Mouse (Mus musculus) heart, postnatal 0 days (tissue): ENCODE measurements around the gene Rassf5.

Experiments
- CTCF ChIP-seq: IDR thresholded peaks from 2 replicates; pipeline ENCODE4 v1.5.1; 2016; ENCODE audit warnings: antibody characterized with exemption, control low read depth, low read depth
- EP300 ChIP-seq: IDR thresholded peaks from 2 replicates; pipeline ENCODE4 v1.6.1; 2016; ENCODE audit warnings: antibody characterized with exemption, low read depth

GRCm38 (mm10) chr1:131278606-131279455 lies 33.8 kb upstream of the Rassf5 start:
- TF ChIP-seq CTCF, result no peak
- TF ChIP-seq EP300, result no peak
